ENCODE assay signal across 8 mouse cellular contexts in the genomic region with DNA sequence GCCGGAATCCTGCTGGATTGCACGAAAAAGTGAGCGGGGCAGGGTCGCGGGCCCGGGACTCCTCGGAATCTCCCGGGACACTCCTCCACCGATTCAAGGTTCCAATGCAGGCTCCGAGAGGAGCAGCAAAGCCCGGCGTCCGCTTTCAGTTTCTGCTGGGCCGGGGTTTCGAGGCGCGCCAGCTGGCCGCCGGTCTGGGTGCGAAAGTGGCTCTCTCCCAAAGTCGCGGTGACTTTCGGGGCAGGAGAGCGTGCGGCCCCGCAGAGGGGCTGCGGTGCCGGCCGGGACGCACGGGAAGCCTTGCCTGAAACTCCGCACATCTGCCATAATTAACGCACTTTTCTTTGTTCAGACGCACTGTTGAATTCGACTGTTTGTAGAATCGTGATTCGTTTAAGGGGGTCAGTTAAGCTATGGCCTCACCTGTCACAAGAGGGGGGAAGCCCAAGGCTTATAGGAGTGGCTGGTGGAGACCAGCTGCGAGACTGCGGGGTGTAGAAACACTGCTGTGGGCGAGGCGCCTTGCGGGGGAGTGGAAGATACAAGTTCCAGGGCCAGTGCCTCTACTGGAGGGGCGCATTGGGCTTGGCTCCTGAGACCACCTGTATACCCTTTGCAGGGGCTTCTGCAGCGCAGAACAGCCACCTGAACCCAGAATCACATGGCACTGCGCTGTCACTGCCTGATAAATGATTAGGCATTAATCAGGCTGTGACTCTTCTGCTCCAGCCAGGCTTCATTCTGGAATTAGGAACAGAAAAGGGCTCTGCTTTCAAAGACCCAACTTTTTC. TPM values are rescaled to one million over a fixed set of nuclear protein-coding genes. Genes with fewer than 3 reads are reported as not detected.
DNase-seq lines count a peak whose midpoint lies in the region; ATAC-seq and TF ChIP-seq lines count a peak whose summit lies in the region.

No protein-coding gene starts in this region.

- H3K36me3 ChIP-seq in heart, adult 2 months (ENCODE audit: control insufficient read depth, insufficient read depth, low read length), result peaks cover 3% of the 10 kb centered on the region
- no peaks in the 10 kb centered on the region for H3K36me3 ChIP-seq in forebrain, postnatal 0 days (ENCODE audit: insufficient read depth)
- H3K36me3 ChIP-seq in limb, embryonic 10.5 days, result no peaks in the 10 kb centered on the region
- H3K36me3 ChIP-seq in midbrain, postnatal 0 days (ENCODE audit: insufficient read depth, low read length), result no peaks in the 10 kb centered on the region

- H3K27ac ChIP-seq in heart, adult 2 months, result peak overlapping the region; percentile 99
- H3K27ac ChIP-seq in forebrain, postnatal 0 days (ENCODE audit: low read depth, low read length), result no peak overlapping the region
- H3K27ac ChIP-seq in limb, embryonic 10.5 days, result peak overlapping the region; percentile 91
- H3K27ac ChIP-seq in midbrain, postnatal 0 days (ENCODE audit: low read depth, low read length), result peak overlapping the region; percentile 38; the same call in 1 of the 2 replicates

- peak overlapping the region; percentile 86 for H3K4me3 ChIP-seq in heart, adult 2 months
- peak overlapping the region; percentile 65 for H3K4me3 ChIP-seq in forebrain, postnatal 0 days (ENCODE audit: low read depth, low read length)
- H3K4me3 ChIP-seq in limb, embryonic 10.5 days, result peak overlapping the region; percentile 82
- H3K4me3 ChIP-seq in midbrain, postnatal 0 days (ENCODE audit: low read depth, low read length), result peak overlapping the region; percentile 61

- DNase-seq in heart, adult 2 months, result peak in 1 of 2 experiments; percentile 53
- DNase-seq in heart, adult 9 months (ENCODE audit: low spot score in 2 of 2), result no peak
- peak; percentile 28 to 37 for DNase-seq in urinary bladder, postnatal 36 days (ENCODE audit: low spot score in 2 of 2)
- no peak for DNase-seq in urinary bladder, postnatal 14 days (ENCODE audit: low spot score)
- no peak for DNase-seq in forebrain, postnatal 0 days
- DNase-seq in limb, embryonic 10.5 days (ENCODE audit: low spot score), result peak; percentile 54
- no peak for DNase-seq in midbrain, postnatal 0 days (ENCODE audit: low spot score)
- no peak for DNase-seq in frontal cortex, postnatal 14 days (ENCODE audit: low spot score in 2 of 2)

- 2% methylated on average over 45 of the region's 45 CpGs for WGBS in heart, adult 2 months
- WGBS in forebrain, postnatal 0 days, result 2% methylated on average over 45 of the region's 45 CpGs
- WGBS in limb, embryonic 10.5 days, result 1% methylated on average over 45 of the region's 45 CpGs
- WGBS in midbrain, postnatal 0 days, result 3% methylated on average over 45 of the region's 45 CpGs

- H3K9me3 ChIP-seq in forebrain, postnatal 0 days (ENCODE audit: low read length), result no peaks in the 10 kb centered on the region
- no peaks in the 10 kb centered on the region for H3K9me3 ChIP-seq in limb, embryonic 10.5 days (replicated peaks)
- no peaks in the 10 kb centered on the region for H3K9me3 ChIP-seq in midbrain, postnatal 0 days (ENCODE audit: low read length)

- TF ChIP-seq POLR2A in heart, adult 2 months (IDR thresholded peaks at IDR 0.05; ENCODE audit: insufficient read depth, low read depth, low read length), result no peak

- no peak for TF ChIP-seq CTCF in heart, adult 2 months (IDR thresholded peaks at IDR 0.05)
- TF ChIP-seq CTCF in forebrain, postnatal 0 days (IDR thresholded peaks at IDR 0.05; ENCODE audit: low read depth), result no peak
- no peak for TF ChIP-seq CTCF in midbrain, postnatal 0 days (IDR thresholded peaks at IDR 0.05)

- ATAC-seq in forebrain, postnatal 0 days, result peak; percentile 10
- ATAC-seq in midbrain, postnatal 0 days (ENCODE audit: low FRiP score), result no peak

- H3K9ac ChIP-seq in heart, adult 2 months (ENCODE audit: low read depth, low read length), result peak overlapping the region; percentile 99
- H3K9ac ChIP-seq in forebrain, postnatal 0 days, result peak overlapping the region; percentile 72
- peak overlapping the region; percentile 65 for H3K9ac ChIP-seq in midbrain, postnatal 0 days (replicated peaks; ENCODE audit: low read length, poor library complexity, severe bottlenecking)

- no peaks in the 10 kb centered on the region for H3K79me2 ChIP-seq in heart, adult 2 months (replicated peaks; ENCODE audit: control insufficient read depth, insufficient read depth, low read length)

- no peak for TF ChIP-seq EP300 in heart, adult 2 months (IDR thresholded peaks at IDR 0.05; ENCODE audit: insufficient read depth, low read depth, low read length)

- intact Hi-C loops in heart, adult 2 months (cut with DNase I), result loop anchor here (1.0 to 2.0 kb wide), 2 partner anchors 36 to 140 kb away; a partner anchor contains a TSS

- peak overlapping the region; percentile 98 for H3K4me2 ChIP-seq in forebrain, postnatal 0 days (ENCODE audit: low read depth)
- H3K4me2 ChIP-seq in midbrain, postnatal 0 days (ENCODE audit: low read depth, low read length, poor library complexity, severe bottlenecking), result peak overlapping the region; percentile 99

- no peaks in the 10 kb centered on the region for H3K27me3 ChIP-seq in heart, adult 2 months (ENCODE audit: control insufficient read depth, insufficient read depth, low read length)
- no peaks in the 10 kb centered on the region; the same call in 1 of the 2 replicates for H3K27me3 ChIP-seq in forebrain, postnatal 0 days (ENCODE audit: insufficient read depth, low read length)
- H3K27me3 ChIP-seq in limb, embryonic 10.5 days (ENCODE audit: low read depth, poor library complexity, severe bottlenecking), result peaks cover 62% of the 10 kb centered on the region
- peaks cover 3% of the 10 kb centered on the region; the same call in 1 of the 2 replicates for H3K27me3 ChIP-seq in midbrain, postnatal 0 days (ENCODE audit: insufficient read depth, low read length)

- H3K4me1 ChIP-seq in heart, adult 2 months (ENCODE audit: control insufficient read depth, insufficient read depth, low read length), result peaks cover 38% of the 10 kb centered on the region
- peaks cover 22% of the 10 kb centered on the region for H3K4me1 ChIP-seq in forebrain, postnatal 0 days (ENCODE audit: insufficient read depth)
- peaks cover 58% of the 10 kb centered on the region for H3K4me1 ChIP-seq in limb, embryonic 10.5 days
- H3K4me1 ChIP-seq in midbrain, postnatal 0 days (ENCODE audit: insufficient read depth, low read length), result peaks cover 12% of the 10 kb centered on the region; the same call in 1 of the 2 replicates

RNA-seq across cellular contexts. Expression of a gene that starts 0.5 kb away (rescaled TPM):
- total RNA-seq in heart, adult 2 months (2021), result 10 to 100 TPM in 1 of 2 experiments, 1 to 10 TPM in 1; 8.9 to 10.2 TPM
- polyA plus RNA-seq in heart, adult 2 months (2012; rRNA removed), result 6.8 and 7.5 TPM in 2 replicates
- total RNA-seq in forebrain, postnatal 0 days (2014; rRNA removed), result 4.3 and 5.4 TPM in 2 replicates
- polyA plus RNA-seq in forebrain, postnatal 0 days (2015; fragmentation: Nextera tagmentation; extraction: Ambion mirVana), result 5.6 and 6.3 TPM in 2 replicates
- 5.3 and 5.8 TPM in 2 replicates for polyA plus RNA-seq in limb, embryonic 10.5 days (2016; fragmentation: Nextera tagmentation; extraction: Ambion mirVana)
- total RNA-seq in midbrain, postnatal 0 days (2014; rRNA removed), result 3.4 and 3.5 TPM in 2 replicates
- 4.5 and 4.7 TPM in 2 replicates for polyA plus RNA-seq in midbrain, postnatal 0 days (2015; fragmentation: Nextera tagmentation; extraction: Ambion mirVana)

RNA-seq across cellular contexts. Expression of a gene that starts 35.7 kb away (rescaled TPM):
- total RNA-seq in heart, adult 2 months (2021), result under 1 TPM; 0.68 to 0.94 TPM
- 1.1 and 1.8 TPM in 2 replicates for polyA plus RNA-seq in heart, adult 2 months (2012; rRNA removed)
- total RNA-seq in forebrain, postnatal 0 days (2014; rRNA removed), result 26.3 and 30.7 TPM in 2 replicates
- 1.7 and 2.8 TPM in 2 replicates for polyA plus RNA-seq in forebrain, postnatal 0 days (2015; fragmentation: Nextera tagmentation; extraction: Ambion mirVana)
- 0.09 TPM in 1 of 2 replicates, not detected in the other for polyA plus RNA-seq in limb, embryonic 10.5 days (2016; fragmentation: Nextera tagmentation; extraction: Ambion mirVana)
- total RNA-seq in midbrain, postnatal 0 days (2014; rRNA removed), result 33.2 and 35.6 TPM in 2 replicates
- 2.4 TPM in 2 replicates for polyA plus RNA-seq in midbrain, postnatal 0 days (2015; fragmentation: Nextera tagmentation; extraction: Ambion mirVana)

RNA-seq across cellular contexts. Expression of a gene that starts 36.0 kb away (rescaled TPM):
- total RNA-seq in heart, adult 2 months (2021), result 10 to 100 TPM; 18.9 to 20.6 TPM
- polyA plus RNA-seq in heart, adult 2 months (2012; rRNA removed), result 12.7 and 13.3 TPM in 2 replicates
- 2.5 and 8.1 TPM in 2 replicates for total RNA-seq in forebrain, postnatal 0 days (2014; rRNA removed)
- polyA plus RNA-seq in forebrain, postnatal 0 days (2015; fragmentation: Nextera tagmentation; extraction: Ambion mirVana), result 4.2 and 5.1 TPM in 2 replicates
- 3.0 and 4.0 TPM in 2 replicates for polyA plus RNA-seq in limb, embryonic 10.5 days (2016; fragmentation: Nextera tagmentation; extraction: Ambion mirVana)
- total RNA-seq in midbrain, postnatal 0 days (2014; rRNA removed), result 2.5 and 2.7 TPM in 2 replicates
- polyA plus RNA-seq in midbrain, postnatal 0 days (2015; fragmentation: Nextera tagmentation; extraction: Ambion mirVana), result 5.6 and 6.6 TPM in 2 replicates

Comparison
In these comparisons a context has a peak if more than half of its experiments do, and no peak if none do; other contexts are left out.
1. DNase-seq: peak in urinary bladder, postnatal 36 days (2 of 2) and limb, embryonic 10.5 days (single experiment); none in heart, adult 9 months (0 of 2), urinary bladder, postnatal 14 days (single experiment), forebrain, postnatal 0 days (single experiment), midbrain, postnatal 0 days (single experiment) and frontal cortex, postnatal 14 days (0 of 2).
2. Peak in every context shown above with its lines, with median percentiles within 50 percentile points of each other: H3K4me3 ChIP-seq and H3K9ac ChIP-seq.